Mouse (Mus musculus): ENCODE data around the gene Taf10. TPM values are rescaled to one million over a fixed set of nuclear protein-coding genes. Genes with fewer than 3 reads are reported as not detected.

Taf10 gene
- total RNA-seq (2021) (100 to 1,000 TPM; 231 to 239 TPM), polyA plus RNA-seq (2012; rRNA removed) (639 and 733 TPM in 2 replicates)
- long read RNA-seq, full-length matches to known transcripts = 78 of 84 reads
- long read RNA-seq, partial matches to known transcripts = 1 of 84 reads
- long read RNA-seq, other reads (novel, unspliced or antisense) = 5 of 84 reads

- DNase-seq = peak; percentile 93
These were observed at the start of gene Taf10 for GRCm38 (mm10) chr7:105743926-105744590. TSS of gene Taf10 (minus strand) at chr7:105744361.

- no peak for DNase-seq
These were observed 49.5 kb upstream of the Taf10 start for GRCm38 (mm10) chr7:105793701-105794100.

GRCm38 (mm10) chr7:105791147-105791546, 47.0 kb upstream of the Taf10 start:
- DNase-seq = no peak

- DNase-seq = no peak
These were observed 43.4 kb upstream of the Taf10 start, which contains the start of gene Dchs1 for GRCm38 (mm10) chr7:105787285-105788140. TSS of gene Dchs1 (minus strand) at chr7:105787654.

- no peak for DNase-seq
These were observed 42.5 kb upstream of the Taf10 start for GRCm38 (mm10) chr7:105786506-105787284.

- DNase-seq = no peak
These were observed 40.4 kb upstream of the Taf10 start for GRCm38 (mm10) chr7:105784556-105784955.

GRCm38 (mm10) chr7:105783861-105784260, 39.7 kb upstream of the Taf10 start:
- no peak for DNase-seq

GRCm38 (mm10) chr7:105778553-105779265, 34.5 kb upstream of the Taf10 start:
- peak; percentile 21 for DNase-seq

- peak; percentile 60 for DNase-seq
These were observed 33.8 kb upstream of the Taf10 start for GRCm38 (mm10) chr7:105777797-105778552.

GRCm38 (mm10) chr7:105777316-105777715, 33.2 kb upstream of the Taf10 start:
- DNase-seq = no peak

GRCm38 (mm10) chr7:105776026-105776425, 31.9 kb upstream of the Taf10 start:
- no peak for DNase-seq

- no peak for DNase-seq
These were observed 30.5 kb upstream of the Taf10 start for GRCm38 (mm10) chr7:105774661-105775060.

- DNase-seq = no peak
These were observed 28.9 kb upstream of the Taf10 start for GRCm38 (mm10) chr7:105773041-105773440.

GRCm38 (mm10) chr7:105772331-105772730, 28.2 kb upstream of the Taf10 start:
- DNase-seq = no peak

GRCm38 (mm10) chr7:105769959-105770358, 25.8 kb upstream of the Taf10 start:
- DNase-seq = peak; percentile 20

GRCm38 (mm10) chr7:105767729-105768165, 23.6 kb upstream of the Taf10 start:
- DNase-seq = no peak

- no peak for DNase-seq
These were observed 20.2 kb upstream of the Taf10 start for GRCm38 (mm10) chr7:105764331-105764730.

- no peak for DNase-seq
These were observed 18.5 kb upstream of the Taf10 start for GRCm38 (mm10) chr7:105762517-105763270.

- DNase-seq = peak; percentile 25
These were observed 17.8 kb upstream of the Taf10 start for GRCm38 (mm10) chr7:105761813-105762484.

All from adrenal gland, adult 2 months (tissue).